Mouse (Mus musculus) cortical plate, adult 2 months (tissue): ENCODE measurements at regions not wholly inside any gene's neighbourhood (a gene's known extent, or its start where the extent isn't known, plus 50 kb on each side); places are given as distances from the start of the nearest gene placed in this dataset.

ENCODE experiments used
- CTCF ChIP-seq: fragments of 200-500 bp; IDR thresholded peaks from 2 replicates; pipeline ENCODE4 v1.5.1; 2011; ENCODE audit warnings: mild to moderate bottlenecking, control low read depth, low read length; ENCODE audit not compliant: insufficient read depth; ENCODE audit errors: extremely low read depth
- POLR2A ChIP-seq: fragments of 200-500 bp; IDR thresholded peaks from 2 replicates; pipeline ENCODE4 v1.6.1; 2011; ENCODE audit warnings: mild to moderate bottlenecking, low read length, control low read depth; ENCODE audit not compliant: insufficient read depth; ENCODE audit errors: extremely low read depth

- TF ChIP-seq CTCF (no peak), POLR2A (no peak)
These were observed 112.8 kb upstream of the Cwc22 start for GRCm38 (mm10) chr2:78058988-78059387.
